Mouse (Mus musculus) heart, postnatal 36 days (tissue): Measurements from ENCODE around the gene Ahcyl2. TPM values are rescaled to one million over a fixed set of nuclear protein-coding genes. Genes with fewer than 3 reads are reported as not detected.
A peak's percentile ranks its signal among the peaks of the same experiment; 100 is the strongest.
"Not testable (repeated sequence)": the region's sequence is repeated elsewhere in the genome, so short reads cannot be mapped to it uniquely, and the experiment has no call there.

Experiments used
- DNase-seq, 2 experiments: peaks; one replicate each; pipeline ENCODE4 v3.0.0; 2021 to 2022
- intact Hi-C: fragments of 180-260 bp; cut with DNase I; formaldehyde crosslinking; loops from one replicate; pipeline ENCODE4 v1.15.1; 2025
- total RNA-seq, 2 experiments: library from RNA; stranded (reverse); gene quantifications; 2 replicates each; pipeline ENCODE4 v1.2.3; 2021

The Ahcyl2 gene
- total RNA-seq, result 10 to 100 TPM; 16.2 to 16.3 TPM

GRCm38 (mm10) chr6:29767813-29768660 lies at the start of gene Ahcyl2:
Ahcyl2 (plus strand) TSS chr6:29768011.
- DNase-seq, result peak; percentile 91
- intact Hi-C loops, result loop anchor here (2.0 to 5.0 kb wide), 2 partner anchors 33 to 49 kb away; partner anchors contain the start of gene Smo

- intact Hi-C loops, result loop anchor here (10.0 kb wide), 1 partner anchor 366 kb away; no protein-coding TSS in a partner anchor
- peak; percentile 51 to 62 for DNase-seq
Observed at GRCm38 (mm10) chr6:29718894-29719329, 48.9 kb upstream of the Ahcyl2 start.

- no peak for DNase-seq
- intact Hi-C loops, result no loop called here
Observed at GRCm38 (mm10) chr6:29721890-29722289, 45.9 kb upstream of the Ahcyl2 start.

GRCm38 (mm10) chr6:29726576-29727200 lies 41.1 kb upstream of the Ahcyl2 start:
- DNase-seq, result no peak
- intact Hi-C loops, result no loop called here

- intact Hi-C loops, result no loop called here
- DNase-seq, result no peak
Observed at GRCm38 (mm10) chr6:29728035-29728434, 39.8 kb upstream of the Ahcyl2 start.

GRCm38 (mm10) chr6:29729491-29729890 lies 38.3 kb upstream of the Ahcyl2 start:
- no peak for DNase-seq
- intact Hi-C loops, result no loop called here

GRCm38 (mm10) chr6:29735336-29735688 lies 32.5 kb upstream of the Ahcyl2 start, which contains the start of gene Smo:
Smo (plus strand) TSS chr6:29735503.
- intact Hi-C loops, result loop anchor here (2.0 kb wide), 1 partner anchor 33 kb away; the partner anchor contains the start of gene Ahcyl2
- DNase-seq, result peak; percentile 78 to 80

GRCm38 (mm10) chr6:29735689-29736451 lies 31.9 kb upstream of the Ahcyl2 start:
- DNase-seq, result peak; percentile 55 to 72
- intact Hi-C loops, result loop anchor here (2.0 kb wide), 1 partner anchor 33 kb away; the partner anchor contains the start of gene Ahcyl2

- DNase-seq, result no peak
- intact Hi-C loops, result no loop called here
Observed at GRCm38 (mm10) chr6:29736610-29737458, 31.0 kb upstream of the Ahcyl2 start.

- intact Hi-C loops, result no loop called here
Observed at GRCm38 (mm10) chr6:29751466-29752152, 16.2 kb upstream of the Ahcyl2 start.

GRCm38 (mm10) chr6:29753336-29753735 lies 14.5 kb upstream of the Ahcyl2 start:
- no peak for DNase-seq
- intact Hi-C loops, result no loop called here

More at GRCm38 (mm10) chr6:29751466-29752152, 16.2 kb upstream of the Ahcyl2 start:
- no peak for DNase-seq

- no peak for DNase-seq
- intact Hi-C loops, result no loop called here
Observed at GRCm38 (mm10) chr6:29756001-29756400, 11.8 kb upstream of the Ahcyl2 start.

GRCm38 (mm10) chr6:29756476-29756875 lies 11.3 kb upstream of the Ahcyl2 start:
- intact Hi-C loops, result no loop called here
- DNase-seq, result no peak

- intact Hi-C loops, result loop anchor here (1.0 kb wide), 1 partner anchor 46 kb away; no protein-coding TSS in a partner anchor
- DNase-seq, result peak; percentile 76 to 78
Observed at GRCm38 (mm10) chr6:29758417-29758816, 9.4 kb upstream of the Ahcyl2 start.

- intact Hi-C loops, result no loop called here
- no peak for DNase-seq
Observed at GRCm38 (mm10) chr6:29759012-29759679, 8.7 kb upstream of the Ahcyl2 start.

- intact Hi-C loops, DNase-seq: not testable (repeated sequence)
Observed at GRCm38 (mm10) chr6:29760397-29760796, 7.4 kb upstream of the Ahcyl2 start.

- no peak for DNase-seq
- intact Hi-C loops, result no loop called here
Observed at GRCm38 (mm10) chr6:29761282-29761681, 6.5 kb upstream of the Ahcyl2 start.

- no peak for DNase-seq
- intact Hi-C loops, result no loop called here
Observed at GRCm38 (mm10) chr6:29762524-29762923, 5.3 kb upstream of the Ahcyl2 start.
